Mouse (Mus musculus) liver, adult 2 months (tissue): ENCODE data around the gene Heatr4. TPM values are rescaled to one million over a fixed set of nuclear protein-coding genes. Genes with fewer than 3 reads are reported as not detected.
A peak's percentile ranks its signal among the peaks of the same experiment; 100 is the strongest.
"Not testable (repeated sequence)": the region's sequence is repeated elsewhere in the genome, so short reads cannot be mapped to it uniquely, and the experiment has no call there.

Experiments
- DNase-seq: peaks from one replicate; pipeline ENCODE4 v3.0.0-alpha.2; 2011; ENCODE audit warnings: low read depth, low spot score; ENCODE audit errors: extremely low read depth
- H3K27ac ChIP-seq: fragments of 200-500 bp; replicated peaks from 2 replicates; pipeline ENCODE4 v1.5.1; 2012; ENCODE audit warnings: low read depth, mild to moderate bottlenecking, control low read depth, inconsistent platforms, low read length; ENCODE audit not compliant: insufficient read depth
- H3K27me3 ChIP-seq: fragments of 200-500 bp; 2 replicates; pipeline ENCODE4 v1.6.1; 2012; ENCODE audit warnings: mild to moderate bottlenecking, moderate library complexity, low read length, inconsistent platforms; ENCODE audit not compliant: control insufficient read depth, insufficient read depth
- H3K36me3 ChIP-seq: fragments of 200-500 bp; 2 replicates; pipeline ENCODE4 v1.6.1; 2012; ENCODE audit warnings: low read length, inconsistent platforms; ENCODE audit not compliant: control insufficient read depth, insufficient read depth
- H3K4me1 ChIP-seq: fragments of 200-500 bp; 2 replicates; pipeline ENCODE4 v1.6.1; 2011; ENCODE audit warnings: low read length; ENCODE audit not compliant: control insufficient read depth, insufficient read depth
- H3K4me3 ChIP-seq: fragments of 200-500 bp; 2 replicates; pipeline ENCODE4 v1.5.1; 2011; ENCODE audit warnings: low read depth, mild to moderate bottlenecking, control low read depth, low read length, moderate library complexity; ENCODE audit not compliant: insufficient read depth
- H3K79me2 ChIP-seq: fragments of 200-500 bp; 2 replicates; pipeline ENCODE4 v1.6.1; 2012; ENCODE audit warnings: inconsistent platforms, mild to moderate bottlenecking, low read length, moderate library complexity; ENCODE audit not compliant: control insufficient read depth, insufficient read depth
- H3K9ac ChIP-seq: fragments of 200-500 bp; 2 replicates; pipeline ENCODE4 v1.6.1; 2012; ENCODE audit warnings: low read depth, mild to moderate bottlenecking, control low read depth, inconsistent platforms, low read length
- CTCF ChIP-seq: fragments of 200-500 bp; IDR thresholded peaks from 2 replicates; pipeline ENCODE4 v1.5.1; 2011; ENCODE audit warnings: low read depth, low read length, control low read depth
- POLR2A ChIP-seq: fragments of 200-500 bp; IDR thresholded peaks from 2 replicates; pipeline ENCODE4 v1.6.1; 2011; ENCODE audit warnings: low read length, control low read depth; ENCODE audit not compliant: insufficient read depth; ENCODE audit errors: extremely low read depth
- WGBS: fragments of 180-500 bp; shearing (Covaris S2); methylation state at CpG from one replicate; pipeline ENCODE4 v1.1.7; 2018; 5-methylcytosine and 5-hydroxymethylcytosine counted together
- polyA plus RNA-seq: library from polyadenylated mRNA; depleted of rRNA; stranded (reverse); fragments of >200 nt; gene quantifications from 2 replicates; pipeline ENCODE4 v1.2.3, GENCODE M21; 2012; rRNA removed
- total RNA-seq: library from RNA; depleted of rRNA; stranded (reverse); fragments of >200 nt; gene quantifications from 2 replicates; pipeline ENCODE4 v1.2.3, GENCODE M21; 2014; rRNA removed

Gene Heatr4
- total RNA-seq: not detected in 2 replicates
- not detected in 2 replicates for polyA plus RNA-seq

- Histone ChIP-seq H3K9ac (no peak within 1 kb of the TSS), H3K4me1 (peaks cover 13% of the 10 kb centered on the region), H3K79me2 (no peaks in the 10 kb centered on the region), H3K27me3 (no peaks in the 10 kb centered on the region), H3K36me3 (no peaks in the 10 kb centered on the region), H3K27ac (no peak within 1 kb of the TSS), H3K4me3 (no peak within 1 kb of the TSS)
- no peak for TF ChIP-seq CTCF
- no peak for TF ChIP-seq POLR2A
- no peak for DNase-seq
- WGBS: 95% methylated on average over 4 of the region's 4 CpGs
These were observed at the start of gene Heatr4 for GRCm38 (mm10) chr12:83984752-83985151. Gene Heatr4, minus strand, starts transcription at chr12:83984852.

GRCm38 (mm10) chr12:84034108-84034507 is 49.5 kb upstream of the Heatr4 start:
- TF ChIP-seq CTCF: no peak
- TF ChIP-seq POLR2A: no peak
- H3K4me3 ChIP-seq: no peak overlapping the region
- H3K79me2 ChIP-seq: no peaks in the 10 kb centered on the region
- H3K4me1 ChIP-seq: peaks cover 16% of the 10 kb centered on the region
- no peak overlapping the region for H3K27ac ChIP-seq
- H3K36me3 ChIP-seq: no peaks in the 10 kb centered on the region
- H3K9ac ChIP-seq: no peak overlapping the region
- peak; percentile 88 for DNase-seq
- 38% methylated on average over 4 of the region's 4 CpGs for WGBS
- no peaks in the 10 kb centered on the region for H3K27me3 ChIP-seq

- 49% methylated on average over 2 of the region's 2 CpGs for WGBS
These were observed 48.6 kb upstream of the Heatr4 start for GRCm38 (mm10) chr12:84033302-84033701.

GRCm38 (mm10) chr12:84032854-84033253 is 48.2 kb upstream of the Heatr4 start:
- no peaks in the 10 kb centered on the region for H3K36me3 ChIP-seq
- peak overlapping the region; percentile 67; the same call in 1 of the 2 replicates for H3K27ac ChIP-seq
- TF ChIP-seq CTCF (no peak), POLR2A (no peak)
- H3K27me3 ChIP-seq: no peaks in the 10 kb centered on the region
- H3K79me2 ChIP-seq: no peaks in the 10 kb centered on the region
- DNase-seq: peak; percentile 98
- no peak overlapping the region for H3K9ac ChIP-seq
- peaks cover 14% of the 10 kb centered on the region for H3K4me1 ChIP-seq
- H3K4me3 ChIP-seq: no peak overlapping the region
- WGBS: 22% methylated on average over 4 of the region's 4 CpGs

More at GRCm38 (mm10) chr12:84033302-84033701, 48.6 kb upstream of the Heatr4 start:
- H3K4me3 ChIP-seq, H3K9ac ChIP-seq, DNase-seq, H3K27me3 ChIP-seq, H3K36me3 ChIP-seq, H3K79me2 ChIP-seq: not testable (repeated sequence)
- peak overlapping the region; percentile 67; the same call in 1 of the 2 replicates for H3K27ac ChIP-seq
- H3K4me1 ChIP-seq: peaks cover 15% of the 10 kb centered on the region

GRCm38 (mm10) chr12:84030659-84031332 is 46.1 kb upstream of the Heatr4 start:
- Histone ChIP-seq H3K4me3 (no peak overlapping the region), H3K79me2 (no peaks in the 10 kb centered on the region), H3K27ac (no peak overlapping the region), H3K4me1 (peaks cover 10% of the 10 kb centered on the region), H3K9ac (no peak overlapping the region), H3K27me3 (no peaks in the 10 kb centered on the region), H3K36me3 (no peaks in the 10 kb centered on the region)
- peak; percentile 70 for DNase-seq
- WGBS: 57% methylated on average over 4 of the region's 4 CpGs
- TF ChIP-seq CTCF: peak; percentile 74
- TF ChIP-seq POLR2A: no peak

GRCm38 (mm10) chr12:84029043-84029442 is 44.4 kb upstream of the Heatr4 start:
- not testable (repeated sequence) for H3K4me1 ChIP-seq, H3K27ac ChIP-seq, DNase-seq, H3K4me3 ChIP-seq, H3K36me3 ChIP-seq, H3K79me2 ChIP-seq, H3K9ac ChIP-seq, H3K27me3 ChIP-seq
- 95% methylated on average over 1 of the region's 1 CpGs for WGBS

- H3K27ac ChIP-seq, H3K4me3 ChIP-seq, H3K36me3 ChIP-seq, H3K79me2 ChIP-seq, H3K27me3 ChIP-seq, DNase-seq, H3K9ac ChIP-seq, H3K4me1 ChIP-seq: not testable (repeated sequence)
- WGBS: 87% methylated on average over 3 of the region's 3 CpGs
These were observed 43.7 kb upstream of the Heatr4 start for GRCm38 (mm10) chr12:84028328-84028727.
